ENCODE assay signal across 16 mouse cellular contexts in the genomic region with DNA sequence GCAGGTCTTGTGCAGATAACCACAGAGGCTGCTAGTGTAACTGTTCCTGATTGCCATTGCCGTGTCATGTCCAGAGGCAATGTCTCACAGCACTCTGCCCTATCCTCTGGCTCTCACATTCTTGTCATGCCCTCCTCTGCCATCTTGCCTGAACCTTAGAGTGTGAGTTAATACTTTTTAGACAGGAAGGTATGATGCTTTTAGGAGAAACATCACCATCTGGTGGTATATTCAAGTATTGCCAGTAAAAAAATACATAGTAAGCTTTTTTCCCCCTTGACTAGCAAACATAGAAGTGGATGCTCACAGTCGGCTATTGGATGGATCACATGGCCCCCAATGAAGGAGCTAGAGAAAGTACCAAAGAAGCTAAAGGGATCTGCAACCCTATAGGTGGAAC.
A peak's percentile ranks its signal among the peaks of the same experiment; 100 is the strongest.
DNase-seq lines count a peak whose midpoint lies in the region; ATAC-seq and TF ChIP-seq lines count a peak whose summit lies in the region.
"Had no signal": no experiment of that assay in that cellular context is flagged by ENCODE, and none has a peak within 500 bp of the region (broad histone marks: within the 10 kb centered on the region; RNA-seq: fewer than 3 reads in every experiment).

No protein-coding gene starts in this region.

- no peaks in the 10 kb centered on the region for H3K27me3 ChIP-seq in heart, postnatal 0 days (ENCODE audit: control insufficient read depth, insufficient read depth, low read length)
- H3K27me3 ChIP-seq in megakaryocyte, embryonic 14.5 days (replicated peaks) = no peaks in the 10 kb centered on the region
- H3K27me3 ChIP-seq: forebrain, embryonic 15.5 days; hindbrain, embryonic 12.5 days; lung, embryonic 15.5 days had no signal

- 52% methylated on average over 2 of the region's 2 CpGs for WGBS in heart, postnatal 0 days

- DNase-seq in heart, postnatal 0 days (ENCODE audit: low spot score) = no peak
- DNase-seq in heart, adult 9 months (ENCODE audit: low spot score in 2 of 2) = no peak
- DNase-seq in ZHBTc4 (ENCODE audit: low read depth, low spot score) = peak; percentile 47
- no peak for DNase-seq in neural tube, embryonic 10.5 days (ENCODE audit: extremely low spot score, low spot score)
- DNase-seq: adrenal gland, postnatal 36 days; kidney, adult 8-10 months; thymus, adult 18-20 months had no signal

- no peak for ATAC-seq in heart, postnatal 0 days (ENCODE audit: insufficient read depth, low read depth)
- no peak; the same call in 1 of the 2 replicates for ATAC-seq in megakaryocyte, adult 5-6 weeks (ENCODE audit: poor library complexity, severe bottlenecking)
- peak; percentile 85 for ATAC-seq in megakaryocyte progenitor cell, adult 5-6 weeks (replicated peaks; ENCODE audit: poor library complexity)
- ATAC-seq in erythroid progenitor cell, adult 5-6 weeks (replicated peaks; ENCODE audit: low FRiP score, poor library complexity, severe bottlenecking) = no peak
- ATAC-seq: forebrain, embryonic 15.5 days had no signal

- H3K4me3 ChIP-seq in heart, postnatal 0 days (ENCODE audit: low read depth, low read length) = no peak overlapping the region
- peak overlapping the region; percentile 28 for H3K4me3 ChIP-seq in megakaryocyte, embryonic 14.5 days (replicated peaks)
- H3K4me3 ChIP-seq: forebrain, embryonic 15.5 days; hindbrain, embryonic 12.5 days; lung, embryonic 15.5 days; midbrain, embryonic 10.5 days had no signal

- no peak overlapping the region for H3K27ac ChIP-seq in heart, postnatal 0 days (ENCODE audit: low read depth)
- H3K27ac ChIP-seq: forebrain, embryonic 15.5 days; hindbrain, embryonic 12.5 days; lung, embryonic 15.5 days; midbrain, embryonic 10.5 days had no signal

- TF ChIP-seq CTCF in heart, postnatal 0 days (IDR thresholded peaks at IDR 0.05; ENCODE audit: low read depth) = peak; percentile 24; the same call in 1 of the 2 replicates

- H3K9ac ChIP-seq in heart, postnatal 0 days (replicated peaks; ENCODE audit: low read depth, low read length) = no peak overlapping the region
- H3K9ac ChIP-seq: forebrain, embryonic 15.5 days; hindbrain, embryonic 12.5 days; lung, embryonic 15.5 days had no signal

- no peaks in the 10 kb centered on the region for H3K36me3 ChIP-seq in heart, postnatal 0 days (replicated peaks; ENCODE audit: control insufficient read depth, insufficient read depth, low read length)
- H3K36me3 ChIP-seq in megakaryocyte, embryonic 14.5 days (replicated peaks; ENCODE audit: low read length) = no peaks in the 10 kb centered on the region
- H3K36me3 ChIP-seq: forebrain, embryonic 15.5 days; hindbrain, embryonic 12.5 days; lung, embryonic 15.5 days; midbrain, embryonic 10.5 days had no signal

- H3K4me2 ChIP-seq in heart, postnatal 0 days (ENCODE audit: low read depth, low read length) = no peak overlapping the region
- H3K4me2 ChIP-seq: forebrain, embryonic 15.5 days; heart, embryonic 11.5 days; hindbrain, embryonic 12.5 days; lung, embryonic 15.5 days had no signal

- no peaks in the 10 kb centered on the region for H3K4me1 ChIP-seq in heart, postnatal 0 days (ENCODE audit: control insufficient read depth, insufficient read depth)
- no peaks in the 10 kb centered on the region for H3K4me1 ChIP-seq in megakaryocyte, embryonic 14.5 days
- H3K4me1 ChIP-seq: forebrain, embryonic 15.5 days; hindbrain, embryonic 12.5 days; lung, embryonic 15.5 days; midbrain, embryonic 10.5 days had no signal

- no peaks in the 10 kb centered on the region for H3K9me3 ChIP-seq in heart, postnatal 0 days (replicated peaks; ENCODE audit: control insufficient read depth, low read length)
- peaks cover 3% of the 10 kb centered on the region; the same call in 1 of the 2 replicates for H3K9me3 ChIP-seq in megakaryocyte, embryonic 14.5 days
- H3K9me3 ChIP-seq: forebrain, embryonic 15.5 days; hindbrain, embryonic 12.5 days; lung, embryonic 15.5 days; midbrain, embryonic 10.5 days had no signal

- TF ChIP-seq EP300 in heart, postnatal 0 days (IDR thresholded peaks at IDR 0.05; ENCODE audit: low read depth) = no peak
